Mouse (Mus musculus): Measurements from ENCODE around the gene Tdg.
"Not testable (repeated sequence)": the region's sequence is repeated elsewhere in the genome, so short reads cannot be mapped to it uniquely, and the experiment has no call there.

Tdg gene

DNA sequence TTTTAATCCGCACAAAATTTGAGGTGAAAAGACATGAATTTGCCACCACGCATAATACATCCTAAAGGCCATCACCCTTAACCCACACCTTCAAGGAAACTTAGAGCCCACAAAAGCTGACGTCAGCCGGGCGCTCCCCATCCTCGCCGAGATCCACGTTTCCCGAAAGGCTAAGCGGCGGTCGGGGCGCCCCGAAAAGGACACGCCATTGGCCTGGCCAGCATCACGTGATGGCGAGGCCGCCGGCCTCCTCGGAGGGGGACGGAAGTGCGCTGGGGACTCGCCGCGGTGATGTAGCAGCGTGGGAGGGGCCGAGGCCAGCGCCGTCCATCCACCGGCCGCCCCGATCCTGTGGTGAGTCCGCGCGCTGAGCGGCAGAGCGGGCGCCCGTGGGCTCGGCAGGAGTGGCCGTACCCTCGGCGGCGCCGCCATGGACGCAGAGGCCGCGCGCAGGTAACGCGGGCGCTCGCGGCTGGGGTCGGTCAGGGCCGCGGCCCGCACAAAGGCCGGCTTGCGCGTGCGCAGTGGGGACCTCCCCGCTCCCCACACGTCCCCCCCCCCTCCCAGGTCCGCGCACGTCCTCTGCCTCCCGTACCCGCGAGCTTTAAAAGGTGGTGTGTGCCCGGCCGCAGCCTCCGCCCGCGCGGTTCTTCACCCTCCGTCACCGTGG is at the start of gene Tdg:
TSS of gene Tdg (plus strand) at position 243 of the 670 bp plus-strand sequence.
- DNase-seq, result peak; percentile 95

- DNase-seq, result not testable (repeated sequence)
These were observed 40.0 kb upstream of the Tdg start for GRCm38 (mm10) chr10:82589673-82590072.

- DNase-seq, result not testable (repeated sequence)
These were observed 35.2 kb upstream of the Tdg start for GRCm38 (mm10) chr10:82594421-82594820.

DNA sequence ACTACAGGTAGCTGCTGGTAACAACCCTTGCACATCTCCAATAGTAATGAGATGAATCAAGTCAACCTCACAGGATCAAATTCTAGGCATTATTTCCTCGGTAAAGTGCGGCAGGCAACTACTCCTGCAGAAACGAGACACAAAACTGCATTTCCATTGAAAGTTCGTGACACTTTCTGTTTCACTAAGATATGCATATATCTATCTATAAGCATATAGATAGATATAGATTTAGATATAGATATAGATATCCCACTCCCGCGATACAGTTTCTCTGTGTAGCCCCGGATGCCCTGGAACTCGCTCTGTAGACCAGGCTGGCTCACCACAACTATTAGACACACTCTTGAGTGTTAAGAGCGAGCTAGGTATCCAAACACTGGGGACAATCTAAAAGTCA is 7.4 kb upstream of the Tdg start:
- no peak for DNase-seq

DNA sequence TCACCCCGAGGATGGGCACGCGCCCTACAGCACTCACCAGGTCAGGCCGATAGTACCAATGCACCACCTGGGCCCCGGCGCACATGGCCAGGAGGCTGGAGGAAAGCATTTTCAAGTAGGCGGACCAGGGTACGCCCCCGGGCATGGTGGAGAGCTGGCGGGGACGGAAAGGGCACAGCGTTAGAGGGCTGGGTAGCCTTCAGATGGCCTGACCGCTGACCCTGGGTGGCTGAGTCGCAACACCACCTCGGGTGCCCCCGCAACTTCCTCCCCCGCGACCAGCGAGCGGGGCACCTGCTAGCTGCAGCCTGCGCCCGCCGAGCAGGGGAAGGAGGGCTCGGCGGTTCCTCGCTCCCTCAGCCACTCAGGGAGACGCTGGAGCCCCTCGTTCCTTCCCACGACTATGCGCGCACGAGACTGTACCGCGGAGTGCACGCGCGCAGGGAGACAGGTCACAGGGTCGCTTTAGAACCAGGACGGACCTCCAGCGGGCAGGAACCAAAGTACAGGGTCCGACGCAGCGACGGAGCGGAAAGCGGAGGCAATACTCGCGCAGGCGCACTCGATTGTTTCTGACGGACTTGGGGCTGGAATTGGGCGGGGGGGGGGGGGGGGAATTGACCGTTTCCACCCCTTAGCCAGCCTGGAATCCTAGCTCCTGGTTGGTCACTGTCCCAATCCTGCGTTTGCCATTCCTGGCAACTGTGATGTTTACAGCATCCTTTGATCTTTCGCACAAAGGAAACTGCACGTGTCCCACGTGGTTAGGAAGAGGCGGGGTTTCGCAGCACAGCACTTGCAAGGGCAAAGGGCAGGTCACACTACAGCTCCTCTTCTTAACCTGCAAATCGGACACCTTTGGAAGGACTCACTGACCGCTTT is 6.7 kb upstream of the Tdg start, which contains the start of gene 1190007I07Rik:
TSS of gene 1190007I07Rik (minus strand) at position 558 of the 882 bp plus-strand sequence.
- peak; percentile 93 for DNase-seq

- not testable (repeated sequence) for DNase-seq
These were observed 6.1 kb upstream of the Tdg start for GRCm38 (mm10) chr10:82623553-82623932.

- peak; percentile 30 for DNase-seq
These were observed 480 bp upstream of the Tdg start for GRCm38 (mm10) chr10:82629111-82629585.

- peak; percentile 33 for DNase-seq
These were observed 869 bp downstream of the Tdg start for GRCm38 (mm10) chr10:82630497-82630896.

GRCm38 (mm10) chr10:82631133-82631532 is 1.5 kb downstream of the Tdg start:
- DNase-seq, result no peak

- DNase-seq, result no peak
These were observed 3.1 kb downstream of the Tdg start for GRCm38 (mm10) chr10:82632496-82633280.

GRCm38 (mm10) chr10:82634348-82634747 is 4.7 kb downstream of the Tdg start:
- no peak for DNase-seq

- DNase-seq, result no peak
These were observed 6.7 kb downstream of the Tdg start for GRCm38 (mm10) chr10:82636321-82636720.

GRCm38 (mm10) chr10:82639032-82639698 is 9.5 kb downstream of the Tdg start:
- peak; percentile 27 for DNase-seq

DNA sequence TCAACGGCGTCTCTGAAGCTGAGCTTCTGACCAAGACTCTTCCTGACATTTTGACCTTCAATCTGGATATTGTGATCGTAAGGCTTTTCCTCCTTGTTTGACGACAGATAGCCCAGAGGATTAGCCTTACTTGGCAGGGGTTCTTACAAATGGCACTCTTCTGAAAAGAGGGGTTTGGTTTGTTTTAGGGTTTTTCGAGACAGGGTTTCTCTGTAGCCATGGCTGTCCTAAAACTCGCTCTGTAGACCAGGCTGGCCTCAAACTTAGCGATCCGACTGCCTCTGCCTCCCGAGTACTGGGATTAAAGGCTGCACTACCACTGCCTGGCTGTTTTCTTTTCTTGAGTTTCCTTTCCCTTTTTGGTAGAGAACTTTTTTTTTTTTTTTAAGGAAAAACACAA is 11.9 kb downstream of the Tdg start:
- DNase-seq, result no peak

DNA sequence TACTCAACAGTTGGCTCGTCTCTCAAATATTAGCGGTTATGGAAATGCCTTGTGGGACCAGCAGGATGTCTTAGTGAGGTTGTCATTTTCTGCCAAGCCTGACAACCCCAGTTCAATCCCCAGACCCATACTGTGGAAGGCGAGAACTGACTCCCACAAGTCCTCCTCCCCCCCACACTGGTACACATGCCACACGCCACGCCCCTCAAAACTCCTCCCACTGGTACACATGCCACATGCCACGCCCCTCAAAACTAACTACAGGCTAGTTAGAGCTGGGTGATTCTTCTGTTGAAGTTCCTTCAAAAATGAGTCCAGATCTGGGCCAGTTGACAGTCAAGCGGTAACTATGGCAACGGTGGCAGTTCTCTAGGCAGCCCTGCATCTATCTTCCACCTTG is 16.5 kb downstream of the Tdg start:
- DNase-seq, result no peak

GRCm38 (mm10) chr10:82647205-82647811 is 17.7 kb downstream of the Tdg start:
- DNase-seq, result no peak

DNA sequence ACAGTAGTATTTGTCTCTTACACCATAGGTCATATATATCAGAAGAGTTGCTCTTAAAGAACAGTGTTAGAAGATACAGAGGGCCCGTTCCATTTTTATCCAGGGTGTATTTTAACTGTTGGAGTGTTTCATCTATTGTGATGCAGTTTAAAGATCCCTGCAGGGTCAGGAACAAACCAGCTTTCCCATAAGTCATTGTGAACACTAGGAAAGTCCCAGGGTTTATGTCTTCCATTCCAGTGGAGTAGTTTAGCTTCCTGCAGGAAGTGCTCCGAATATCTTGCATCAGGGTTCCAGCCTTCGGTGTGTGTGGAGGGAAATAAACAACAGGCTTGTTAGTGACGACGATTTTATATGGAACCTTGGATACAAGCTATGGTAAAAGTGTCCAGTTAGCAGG is 21.6 kb downstream of the Tdg start:
- no peak for DNase-seq

GRCm38 (mm10) chr10:82652625-82653024 is 23.0 kb downstream of the Tdg start:
- no peak for DNase-seq

DNA sequence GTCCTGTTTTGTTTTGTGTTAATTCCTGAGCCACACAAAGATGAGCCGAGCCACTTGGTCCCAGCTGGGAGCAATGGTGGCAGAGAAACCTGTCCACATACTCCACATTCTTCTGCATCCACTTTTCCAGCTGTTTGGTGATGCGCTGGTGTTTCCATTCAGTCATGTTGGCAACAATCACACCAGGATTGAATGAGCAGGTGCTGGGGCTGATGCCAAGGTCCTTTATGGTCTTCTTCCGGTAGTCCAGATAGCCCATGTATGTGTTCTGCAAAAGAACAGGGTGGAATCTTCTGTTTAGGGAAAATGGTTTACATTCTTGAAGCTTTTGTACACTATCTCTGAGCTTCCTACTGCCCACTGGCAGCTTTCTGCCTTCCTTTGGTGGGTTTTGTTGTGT is 25.0 kb downstream of the Tdg start:
- DNase-seq, result no peak

- peak; percentile 57 for DNase-seq
These were observed 32.2 kb downstream of the Tdg start for GRCm38 (mm10) chr10:82661820-82662219.

DNA sequence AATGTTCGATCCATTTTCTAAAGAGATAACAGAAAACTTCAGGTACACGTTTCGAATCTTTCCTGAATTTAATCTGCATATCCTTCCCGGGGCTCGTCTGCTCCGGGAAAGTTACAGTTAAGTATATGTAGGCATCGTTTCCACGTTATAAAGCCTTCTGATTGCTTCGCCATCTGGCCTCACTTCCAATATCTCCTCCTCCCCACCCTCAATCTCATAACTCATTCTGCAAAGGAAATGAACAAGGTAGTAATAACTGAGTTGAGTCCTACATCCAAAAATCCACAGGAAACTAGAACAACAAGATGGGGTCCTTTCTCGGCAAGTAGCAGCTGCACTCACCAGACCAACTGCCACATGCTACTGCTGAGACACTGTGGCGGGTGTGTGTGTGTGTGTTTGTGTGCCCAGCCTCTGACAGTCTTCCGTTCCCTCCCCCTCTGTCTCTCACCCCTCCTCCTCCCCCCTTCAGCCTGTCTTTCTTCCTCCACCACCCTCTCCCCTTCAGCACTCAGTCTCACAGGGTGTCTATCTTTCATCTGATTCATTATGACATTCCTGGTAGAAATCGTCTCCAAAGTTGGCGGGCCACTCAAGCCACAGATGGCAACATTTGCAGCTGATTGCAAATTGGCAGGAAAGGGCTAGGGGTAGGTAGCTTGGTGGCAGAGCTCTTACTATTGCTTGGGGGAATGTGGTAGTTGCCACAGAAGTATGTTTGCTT is 32.8 kb downstream of the Tdg start:
- peak; percentile 89 for DNase-seq
